Mouse (Mus musculus) spleen, adult 2 months (tissue): Measurements from ENCODE around the gene Nup155. TPM values are rescaled to one million over a fixed set of nuclear protein-coding genes. Genes with fewer than 3 reads are reported as not detected.
A peak's percentile ranks its signal among the peaks of the same experiment; 100 is the strongest.
"Not testable (repeated sequence)": the region's sequence is repeated elsewhere in the genome, so short reads cannot be mapped to it uniquely, and the experiment has no call there.

Experiments used
- DNase-seq, 2 experiments: peaks; one replicate each; pipeline versions ENCODE4 v3.0.0 to v3.0.0-alpha.2; 2012 to 2021; ENCODE audit warnings: low spot score in 2 of 2, low read depth in 1 of 2
- H3K27ac ChIP-seq: fragments of 200-500 bp; 2 replicates; pipeline ENCODE4 v1.5.1; 2012; ENCODE audit warnings: low read length, inconsistent platforms; ENCODE audit not compliant: insufficient read depth
- H3K27me3 ChIP-seq: fragments of 200-500 bp; 2 replicates; pipeline ENCODE4 v1.6.1; 2012; ENCODE audit warnings: mild to moderate bottlenecking, moderate library complexity, low read length, inconsistent platforms; ENCODE audit not compliant: control insufficient read depth, insufficient read depth
- H3K36me3 ChIP-seq: fragments of 200-500 bp; 2 replicates; pipeline ENCODE4 v1.6.1; 2012; ENCODE audit warnings: mild to moderate bottlenecking, low read length, inconsistent platforms; ENCODE audit not compliant: control insufficient read depth, insufficient read depth
- H3K4me1 ChIP-seq: fragments of 200-500 bp; 2 replicates; pipeline ENCODE4 v1.6.1; 2011; ENCODE audit warnings: inconsistent platforms; ENCODE audit not compliant: control insufficient read depth, insufficient read depth, insufficient read length
- H3K4me3 ChIP-seq: fragments of 200-500 bp; 2 replicates; pipeline ENCODE4 v1.5.1; 2011; ENCODE audit warnings: mild to moderate bottlenecking, inconsistent platforms; ENCODE audit not compliant: insufficient read depth, insufficient read length; ENCODE audit errors: extremely low read depth
- CTCF ChIP-seq: fragments of 200-500 bp; IDR thresholded peaks from 2 replicates; pipeline ENCODE4 v1.5.1; 2011; ENCODE audit warnings: mild to moderate bottlenecking, inconsistent platforms; ENCODE audit not compliant: insufficient read depth, insufficient read length, insufficient replicate concordance; ENCODE audit errors: extremely low read depth
- POLR2A ChIP-seq: fragments of 200-500 bp; IDR thresholded peaks from 2 replicates; pipeline ENCODE4 v1.6.1; 2011; ENCODE audit warnings: low read depth, low read length, inconsistent platforms
- WGBS: fragments of 180-500 bp; shearing (Covaris S2); methylation state at CpG from one replicate; pipeline ENCODE4 v1.1.7; 2018; 5-methylcytosine and 5-hydroxymethylcytosine counted together
- polyA plus RNA-seq: library from polyadenylated mRNA; depleted of rRNA; stranded (reverse); fragments of >200 nt; gene quantifications from 2 replicates; pipeline ENCODE4 v1.2.3, GENCODE M21; 2012

The Nup155 gene
- polyA plus RNA-seq, 1 experiment = 5.9 TPM

DNA sequence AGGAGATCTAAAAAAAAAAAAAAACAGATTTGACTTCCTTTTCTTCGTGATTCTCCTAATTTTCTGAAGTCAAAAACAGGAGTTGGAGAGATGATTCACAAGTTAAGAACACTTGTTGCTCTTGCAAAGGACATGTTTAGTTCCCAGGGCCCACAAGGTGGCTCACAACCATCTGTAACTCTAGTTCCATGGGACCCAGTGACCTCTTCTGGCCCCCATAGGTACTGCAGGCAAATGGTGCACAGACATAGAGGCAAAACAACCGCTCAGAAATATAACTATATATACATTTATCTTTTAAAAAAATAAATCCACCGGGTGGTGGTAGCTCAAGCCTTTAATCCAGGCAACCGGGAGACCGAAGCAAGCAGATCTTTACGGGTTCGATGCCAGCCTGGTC is 11.2 kb upstream of the Nup155 start:
- TF ChIP-seq CTCF = peak; percentile 41; the same call in 1 of the 2 replicates
- no peak for TF ChIP-seq POLR2A
- Histone ChIP-seq H3K4me1 (no peaks in the 10 kb centered on the region; the same call in 1 of the 2 replicates), H3K4me3 (no peak overlapping the region), H3K36me3 (peaks cover 2% of the 10 kb centered on the region), H3K27ac (no peak overlapping the region), H3K27me3 (no peaks in the 10 kb centered on the region)
- WGBS = 27% methylated on average over 7 of the region's 7 CpGs
- peak; percentile 71 to 73 for DNase-seq

DNA sequence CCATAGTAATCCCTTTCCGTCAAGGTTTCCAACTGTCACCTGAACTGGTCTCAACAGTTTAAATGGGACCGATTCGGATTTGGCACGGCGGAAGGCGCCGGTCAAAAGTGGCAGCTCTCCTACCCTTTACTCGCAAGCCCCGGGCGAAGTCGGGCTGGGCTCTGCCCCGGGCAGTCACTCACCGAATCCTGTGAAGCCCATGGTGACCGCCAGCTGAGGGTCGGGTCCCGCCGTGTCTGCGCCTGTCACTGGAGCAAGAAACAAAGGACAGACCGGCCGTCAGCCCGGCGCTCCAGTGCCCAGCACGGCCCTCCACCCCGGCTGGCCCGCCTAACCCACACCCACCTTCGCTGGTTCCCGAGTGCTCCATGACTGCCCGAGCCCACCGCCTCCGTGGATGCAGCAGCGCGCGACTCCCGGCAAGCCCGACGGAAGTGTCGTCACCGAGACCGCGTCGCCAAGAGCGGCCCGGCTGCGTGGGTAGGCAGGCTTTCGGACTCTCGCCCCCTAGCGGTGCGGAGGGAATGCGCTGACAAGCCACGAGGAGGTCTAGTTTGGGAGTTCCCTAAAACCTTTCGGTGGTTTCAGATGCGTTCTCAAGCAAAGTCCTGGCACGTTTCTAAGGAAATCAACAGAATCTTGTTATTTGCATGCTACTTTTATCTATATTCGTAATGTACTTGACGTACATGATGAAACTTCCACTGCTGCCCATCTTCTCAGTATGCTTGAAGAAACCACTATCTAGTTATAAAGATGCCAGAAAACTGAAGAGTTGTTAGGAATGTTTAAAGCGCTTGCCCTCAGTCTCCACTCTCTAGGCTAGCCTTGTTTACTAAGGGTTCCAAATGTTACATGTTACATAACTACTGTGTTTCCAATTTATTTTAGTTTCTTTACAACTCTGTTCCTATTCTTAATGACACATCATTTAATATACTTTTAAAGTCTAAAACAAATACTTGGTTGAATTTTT is 10.0 kb upstream of the Nup155 start, which contains the start of gene Wdr70:
Gene Wdr70, minus strand, starts transcription at position 436 of the 976 bp plus-strand sequence.
- Histone ChIP-seq H3K27me3 (no peaks in the 10 kb centered on the region), H3K36me3 (no peaks in the 10 kb centered on the region), H3K27ac (peak within 1 kb of the TSS; percentile 52; the same call in 1 of the 2 replicates), H3K4me3 (peak within 1 kb of the TSS; percentile 98), H3K4me1 (no peaks in the 10 kb centered on the region; the same call in 1 of the 2 replicates)
- TF ChIP-seq CTCF (peak; percentile 97), POLR2A (no peak; the same call in 1 of the 2 replicates)
- 2% methylated on average over 56 of the region's 56 CpGs for WGBS
- peak; percentile 90 to 96 for DNase-seq

GRCm38 (mm10) chr15:8101975-8102542 is 7.0 kb upstream of the Nup155 start:
- H3K27ac ChIP-seq, DNase-seq, H3K36me3 ChIP-seq, H3K27me3 ChIP-seq, H3K4me1 ChIP-seq, H3K4me3 ChIP-seq: not testable (repeated sequence)
- WGBS = 92% methylated on average over 15 of the region's 15 CpGs

DNA sequence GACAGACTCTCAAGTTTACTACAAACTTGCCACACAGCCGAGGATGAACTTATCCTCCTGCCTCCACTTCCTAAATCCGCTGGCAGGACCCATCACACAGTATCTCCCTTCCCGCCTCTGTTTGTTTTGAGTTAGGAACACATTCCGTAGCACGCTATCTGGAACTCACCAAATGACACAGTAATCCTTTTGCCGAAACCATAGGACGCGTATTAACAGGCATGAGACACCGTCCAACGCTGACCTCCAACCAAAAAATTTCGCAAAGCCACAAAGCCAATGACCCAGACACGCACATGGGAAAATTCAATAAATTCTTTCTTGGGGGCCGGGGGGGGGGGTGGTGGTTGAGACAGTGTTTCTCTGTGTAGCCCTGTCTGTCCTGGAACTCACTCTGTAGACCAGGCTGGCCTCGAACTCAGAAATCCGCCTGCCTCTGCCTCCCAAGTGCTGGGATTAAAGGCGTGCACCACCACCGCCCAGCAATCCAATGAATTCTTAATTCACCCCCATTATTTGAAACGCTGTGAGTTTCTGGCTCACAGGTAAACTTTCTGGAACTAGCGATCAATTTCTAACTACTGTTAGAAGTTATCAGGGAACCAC is 610 bp upstream of the Nup155 start:
- Histone ChIP-seq H3K4me3 (peak overlapping the region; percentile 88), H3K4me1 (peaks cover 3% of the 10 kb centered on the region; the same call in 1 of the 2 replicates), H3K27me3 (no peaks in the 10 kb centered on the region), H3K27ac (no peak overlapping the region), H3K36me3 (peaks cover 5% of the 10 kb centered on the region)
- WGBS = 60% methylated on average over 19 of the region's 19 CpGs
- TF ChIP-seq POLR2A = no peak
- no peak for TF ChIP-seq CTCF
- DNase-seq = no peak

DNA sequence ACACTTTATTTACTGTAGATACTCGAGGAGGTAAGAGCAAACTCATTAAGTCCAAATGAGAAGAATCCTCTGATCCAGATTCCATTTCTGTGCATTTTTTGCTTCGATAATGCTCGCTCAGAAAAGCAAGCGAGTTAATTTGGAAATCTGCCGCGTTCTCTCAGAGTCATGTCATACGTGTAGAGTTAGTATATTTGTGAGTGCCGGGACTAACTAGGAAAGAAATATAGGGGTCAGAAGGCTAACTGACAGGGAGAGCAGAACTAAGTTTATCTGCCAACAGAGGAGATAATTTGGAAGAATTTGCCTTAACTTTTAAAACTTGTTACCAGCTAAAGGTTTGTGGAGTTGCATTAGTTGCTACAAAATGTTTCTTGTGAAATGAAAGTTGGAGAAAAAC is 709 bp downstream of the Nup155 start:
- H3K4me1 ChIP-seq = peaks cover 3% of the 10 kb centered on the region; the same call in 1 of the 2 replicates
- H3K27ac ChIP-seq = no peak overlapping the region
- DNase-seq = no peak
- TF ChIP-seq CTCF (no peak), POLR2A (no peak)
- H3K4me3 ChIP-seq = peak overlapping the region; percentile 88; the same call in 1 of the 2 replicates
- no peaks in the 10 kb centered on the region for H3K27me3 ChIP-seq
- 1% methylated on average over 8 of the region's 8 CpGs for WGBS
- peaks cover 5% of the 10 kb centered on the region for H3K36me3 ChIP-seq

GRCm38 (mm10) chr15:8129281-8129680 is 20.2 kb downstream of the Nup155 start:
- TF ChIP-seq POLR2A (no peak), CTCF (no peak)
- Histone ChIP-seq H3K4me3 (no peak overlapping the region), H3K27me3 (no peaks in the 10 kb centered on the region), H3K4me1 (no peaks in the 10 kb centered on the region), H3K27ac (no peak overlapping the region), H3K36me3 (peaks cover 26% of the 10 kb centered on the region)
- 86% methylated on average over 1 of the region's 1 CpGs for WGBS
- DNase-seq = no peak

DNA sequence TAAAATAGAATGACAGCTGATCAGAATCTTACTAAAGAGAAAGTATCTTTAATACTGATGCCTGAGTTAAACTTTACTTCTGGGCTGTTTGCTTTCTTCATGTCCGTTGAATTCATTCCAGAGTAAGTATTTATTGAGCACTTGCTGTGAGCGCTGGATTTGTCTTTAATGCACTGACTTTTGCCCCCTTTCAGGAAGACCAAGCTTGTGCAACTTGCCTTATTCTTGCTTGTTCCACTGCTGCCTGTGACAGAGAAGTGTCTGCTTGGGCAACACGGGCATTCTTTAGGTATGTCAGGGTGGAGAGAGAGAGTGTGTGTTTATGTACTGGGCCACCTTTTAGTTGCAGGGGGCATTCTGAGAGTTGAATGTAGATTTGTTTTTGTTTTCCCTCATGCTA is 22.2 kb downstream of the Nup155 start:
- peaks cover 32% of the 10 kb centered on the region for H3K36me3 ChIP-seq
- WGBS = 96% methylated on average over 3 of the region's 3 CpGs

More for the DNA sequence above, 22.2 kb downstream of the Nup155 start:
- DNase-seq = no peak
- no peak overlapping the region for H3K27ac ChIP-seq
- H3K4me1 ChIP-seq = no peaks in the 10 kb centered on the region
- TF ChIP-seq CTCF (no peak), POLR2A (no peak)
- no peak overlapping the region for H3K4me3 ChIP-seq
- no peaks in the 10 kb centered on the region for H3K27me3 ChIP-seq
